In genomic region chr19:36525071-36525470, GRCm38 (mm10) we compare ENCODE assay signal across 30 mouse cellular contexts.
"Had no signal": no experiment of that assay in that cellular context is flagged by ENCODE, and none has a peak within 500 bp of the region (broad histone marks: within the 10 kb centered on the region; RNA-seq: fewer than 3 reads in every experiment).

No protein-coding gene starts in this region.

- H3K36me3 ChIP-seq: heart, embryonic 10.5 days; heart, embryonic 12.5 days; heart, embryonic 13.5 days; heart, embryonic 15.5 days; hindbrain, embryonic 10.5 days; hindbrain, embryonic 12.5 days; hindbrain, embryonic 13.5 days; hindbrain, embryonic 15.5 days; intestine, embryonic 15.5 days; kidney, embryonic 15.5 days had no signal

- H3K27ac ChIP-seq: heart, embryonic 10.5 days; heart, embryonic 13.5 days; heart, embryonic 15.5 days; hindbrain, embryonic 10.5 days; hindbrain, embryonic 12.5 days; hindbrain, embryonic 13.5 days; hindbrain, embryonic 14.5 days; hindbrain, embryonic 15.5 days; hindbrain, postnatal 0 days; intestine, embryonic 15.5 days; kidney, embryonic 15.5 days; kidney, postnatal 0 days; layer of hippocampus, adult 2 months had no signal

- H3K27me3 ChIP-seq: heart, embryonic 12.5 days; heart, embryonic 13.5 days; heart, embryonic 15.5 days; hindbrain, embryonic 12.5 days; hindbrain, embryonic 13.5 days; hindbrain, embryonic 15.5 days; intestine, embryonic 15.5 days; kidney, embryonic 15.5 days had no signal

- H3K9ac ChIP-seq: heart, embryonic 12.5 days; heart, embryonic 13.5 days; heart, embryonic 15.5 days; hindbrain, embryonic 12.5 days; hindbrain, embryonic 13.5 days; hindbrain, embryonic 14.5 days; hindbrain, embryonic 15.5 days; intestine, embryonic 15.5 days; kidney, embryonic 15.5 days had no signal

- H3K4me1 ChIP-seq: heart, embryonic 10.5 days; heart, embryonic 12.5 days; heart, embryonic 13.5 days; heart, embryonic 15.5 days; hindbrain, embryonic 10.5 days; hindbrain, embryonic 12.5 days; hindbrain, embryonic 13.5 days; hindbrain, embryonic 15.5 days; intestine, embryonic 15.5 days; kidney, embryonic 15.5 days had no signal

- DNase-seq: heart, postnatal 10 days; heart, postnatal 14 days; heart, postnatal 36 days; heart, postnatal 4 days; kidney, adult 11 months; kidney, adult 18-20 months; kidney, adult 2 months; kidney, adult 8-10 months; kidney, adult 9 months; kidney, postnatal 10 days; kidney, postnatal 14 days; kidney, postnatal 25 days; kidney, postnatal 36 days; kidney, postnatal 4 days; layer of hippocampus, adult 9-11 months; layer of hippocampus, postnatal 36 days had no signal

- H3K4me3 ChIP-seq: heart, embryonic 10.5 days; heart, embryonic 12.5 days; heart, embryonic 13.5 days; heart, embryonic 15.5 days; hindbrain, embryonic 10.5 days; hindbrain, embryonic 12.5 days; hindbrain, embryonic 13.5 days; hindbrain, embryonic 15.5 days; intestine, embryonic 15.5 days; kidney, embryonic 15.5 days; layer of hippocampus, adult 2 months had no signal
